Mouse (Mus musculus) liver, postnatal 0 days (tissue): Measurements from ENCODE around the gene Slc22a29.

Source experiments
- CTCF ChIP-seq: sonication (generic); IDR thresholded peaks from 2 replicates; pipeline ENCODE4 v1.5.1; 2016; ENCODE audit warnings: antibody characterized with exemption, low read depth
- EP300 ChIP-seq: IDR thresholded peaks from 2 replicates; pipeline ENCODE4 v1.6.1; 2016; ENCODE audit warnings: antibody characterized with exemption, low read depth, mild to moderate bottlenecking

DNA sequence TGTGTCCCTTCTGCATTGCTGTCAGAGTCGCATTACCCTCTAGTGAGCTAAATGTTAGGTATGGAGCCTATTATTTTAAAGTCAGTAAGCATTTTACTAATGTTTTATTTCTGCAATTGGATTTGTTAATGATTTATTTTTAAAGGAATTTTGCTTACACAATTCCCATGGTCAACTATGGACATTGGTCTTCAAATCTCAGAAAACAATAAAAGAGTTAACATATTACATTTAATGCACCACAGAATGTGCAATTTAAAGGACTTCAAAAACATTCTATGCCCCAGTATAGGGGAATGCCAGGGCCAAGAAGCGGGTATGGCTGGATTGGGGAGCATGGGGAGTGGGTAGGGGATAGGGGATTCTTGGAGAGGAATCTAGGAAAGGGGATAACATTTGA lies at the start of gene Slc22a29:
- TF ChIP-seq CTCF (no peak), EP300 (no peak)
